Mouse (Mus musculus) megakaryocyte, adult 5-6 weeks (primary cell): ENCODE data around the gene Zfp592. TPM values are rescaled to one million over a fixed set of nuclear protein-coding genes. Genes with fewer than 3 reads are reported as not detected.

ENCODE experiments used
- ATAC-seq: 2 replicates; pipeline ENCODE4 v1.8.0; 2016; ENCODE audit warnings: mild to moderate bottlenecking, inconsistent platforms; ENCODE audit not compliant: poor library complexity, severe bottlenecking
- total RNA-seq, 2 experiments: library from RNA; stranded (forward) in 1 of 2; stranded (reverse) in 1 of 2; fragments of 153-499, 151-499 nt in 1 of 2; fragments of 221-1000, 200-1000 nt in 1 of 2; gene quantifications; 2 replicates each; pipeline versions ENCODE4 v1.2.3 to v1.2.4; 2015 to 2017

Gene Zfp592
- total RNA-seq, 2 experiments from 2014 or later, result 19.6 to 23.2 TPM

DNA sequence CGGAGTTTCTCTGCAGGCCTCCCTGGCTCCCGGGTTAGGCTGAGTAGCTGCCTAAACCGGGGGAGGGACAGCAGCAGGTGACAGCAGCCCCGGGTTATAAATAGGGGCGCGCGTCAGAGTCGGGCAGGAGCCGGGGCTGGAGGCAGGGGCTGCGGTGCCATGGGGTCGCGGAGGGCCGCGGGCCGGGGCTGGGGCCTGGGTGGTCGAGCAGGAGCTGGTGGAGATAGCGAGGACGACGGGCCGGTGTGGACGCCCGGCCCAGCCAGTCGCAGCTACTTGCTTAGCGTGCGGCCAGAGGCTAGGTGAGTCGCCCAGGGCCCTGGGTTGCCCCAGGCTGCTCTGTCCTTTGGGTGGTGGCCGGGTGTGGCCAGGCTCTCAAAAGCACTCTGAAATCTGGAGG is 64.0 kb downstream of the Zfp592 start, which contains the start of gene Alpk3:
TSS of gene Alpk3 (plus strand) at position 130 of the 400 bp plus-strand sequence.
- no peak for ATAC-seq

DNA sequence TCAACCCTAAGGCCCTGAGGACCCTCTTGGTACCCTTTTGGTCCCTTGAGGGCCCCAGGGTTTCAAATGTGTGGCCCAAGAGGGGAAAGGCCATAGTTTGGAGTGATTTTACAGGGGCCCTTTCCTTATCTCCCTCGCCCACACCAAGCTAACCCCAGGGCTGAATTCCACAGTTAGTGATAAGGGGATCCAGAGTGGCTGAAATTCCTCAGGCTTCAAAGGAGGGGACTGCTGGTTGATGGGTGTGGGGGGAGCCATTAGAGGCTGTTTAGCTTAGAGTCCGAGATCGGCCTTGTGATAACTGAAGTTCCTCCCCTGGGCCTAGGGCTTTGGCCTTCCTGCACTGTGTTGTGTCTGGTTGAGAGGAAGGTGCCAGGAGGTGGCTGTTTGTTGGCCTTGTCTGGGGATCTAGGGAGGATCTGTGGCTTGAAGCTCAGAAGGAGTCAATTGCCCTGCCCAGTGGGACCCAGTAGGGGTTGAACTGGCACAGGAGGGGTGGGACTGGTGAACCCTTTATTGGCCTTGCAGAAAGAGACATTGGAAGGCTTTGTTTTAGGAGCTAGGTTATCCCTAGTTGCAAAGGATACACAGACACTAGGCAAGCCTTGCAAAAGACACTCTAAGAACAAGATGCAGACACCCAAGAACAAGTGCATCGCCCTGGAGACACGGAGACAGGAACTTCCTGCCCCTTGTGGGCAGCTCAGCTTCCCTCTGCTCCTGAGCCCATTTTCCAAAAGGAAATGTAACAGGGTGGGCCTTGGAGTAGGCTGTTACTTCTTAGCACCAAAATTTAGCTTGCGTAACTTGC is 64.6 kb downstream of the Zfp592 start:
- ATAC-seq, result no peak

DNA sequence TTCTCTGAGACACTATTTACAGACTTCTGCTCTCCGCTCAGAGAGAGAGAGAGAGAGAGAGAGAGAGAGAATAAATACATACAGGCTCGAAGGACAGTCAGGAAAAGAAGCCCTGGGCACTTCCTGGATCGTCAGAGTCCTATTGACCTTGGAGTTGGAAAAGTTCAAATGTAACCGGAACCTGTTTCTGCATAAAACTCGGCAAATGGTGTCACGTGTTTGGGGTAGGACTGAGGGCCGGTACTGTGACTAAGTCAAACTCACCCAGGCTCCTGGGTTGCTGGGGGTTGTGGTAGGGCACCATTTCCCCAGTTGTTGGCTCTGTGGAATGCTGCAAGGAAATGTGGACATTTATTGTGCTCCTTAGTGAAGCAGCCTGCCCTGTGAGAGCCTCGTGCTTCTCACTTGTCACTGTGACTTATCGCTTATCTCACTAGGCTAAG is 65.3 kb downstream of the Zfp592 start:
- ATAC-seq, result no peak

DNA sequence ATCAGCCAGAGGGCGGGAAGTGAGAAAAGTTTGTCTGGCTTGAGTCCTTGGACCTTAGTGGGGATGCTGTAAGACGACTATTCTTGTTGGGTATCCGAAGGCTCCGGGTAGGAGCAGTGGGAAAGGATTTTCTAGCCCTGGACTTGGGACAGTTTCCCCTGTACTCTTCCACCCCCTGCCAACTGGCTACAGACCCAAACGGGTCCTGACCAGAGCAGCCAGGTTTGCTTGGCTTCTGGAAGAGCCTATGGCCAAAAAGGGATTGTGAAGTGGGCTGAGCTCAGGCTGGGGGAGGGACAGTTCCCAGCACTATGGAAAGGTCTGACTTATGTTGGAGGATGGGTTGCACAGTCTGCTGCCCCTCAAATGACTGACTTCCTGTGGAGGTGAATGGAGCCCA is 65.9 kb downstream of the Zfp592 start:
- ATAC-seq, result no peak

DNA sequence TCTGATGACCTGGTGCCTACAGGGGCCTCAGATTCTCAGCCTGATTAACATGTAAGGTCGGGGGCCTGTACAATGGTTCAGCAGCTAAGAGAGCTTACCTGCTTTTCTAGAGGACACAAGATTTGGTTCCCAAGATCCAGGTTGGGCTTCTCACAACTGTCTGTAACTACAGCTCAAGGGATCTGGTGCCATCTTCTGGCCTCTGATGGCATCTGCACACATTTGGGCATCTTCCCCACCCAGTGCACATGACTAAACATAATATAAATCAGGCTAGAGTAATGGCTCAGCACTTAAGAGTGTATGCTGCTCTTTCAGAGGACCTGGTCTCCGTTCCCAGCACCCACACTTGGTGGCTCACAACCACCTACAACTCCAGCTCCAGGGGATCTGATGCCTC is 67.4 kb downstream of the Zfp592 start:
- peak; percentile 81 for ATAC-seq

DNA sequence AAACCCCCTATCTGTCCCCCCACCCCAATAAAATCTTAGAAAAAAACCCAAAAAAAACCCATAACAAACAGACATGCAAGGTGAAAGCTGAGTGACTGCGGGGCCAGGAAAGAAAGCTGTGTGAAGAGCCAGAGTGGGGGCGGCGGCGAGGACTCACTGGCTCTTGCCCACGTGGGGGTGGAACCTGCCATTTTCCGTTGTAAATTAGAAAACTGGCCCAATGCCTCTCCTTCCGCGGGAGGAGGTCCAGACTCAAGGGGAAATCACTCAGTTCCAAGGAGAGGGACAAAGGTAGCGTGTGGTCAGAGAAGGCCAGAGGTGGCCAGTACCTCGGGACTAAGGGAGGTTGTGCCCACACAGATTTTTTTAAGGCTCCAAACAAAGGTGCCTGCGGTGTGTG is 68.5 kb downstream of the Zfp592 start:
- ATAC-seq, result no peak

DNA sequence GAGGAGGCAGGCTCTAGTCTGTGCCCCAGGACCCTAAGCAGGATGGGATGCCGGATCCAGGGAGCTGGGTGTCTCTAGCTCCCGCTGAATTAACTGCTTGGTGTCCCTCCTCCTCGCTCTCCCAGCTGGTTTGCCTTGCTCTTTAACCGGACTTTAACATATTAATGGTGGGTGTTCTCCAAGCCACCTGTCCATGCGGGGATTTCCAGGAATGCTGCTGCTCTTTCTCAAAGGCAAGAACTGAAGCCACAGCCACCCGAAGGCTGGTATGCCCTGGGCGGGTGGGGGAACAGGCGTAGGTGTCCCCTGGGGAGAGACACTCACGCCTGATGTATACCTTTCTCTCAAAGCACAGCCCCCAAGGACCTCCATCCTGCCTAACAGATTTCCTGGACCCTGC is 69.9 kb downstream of the Zfp592 start:
- ATAC-seq, result no peak

DNA sequence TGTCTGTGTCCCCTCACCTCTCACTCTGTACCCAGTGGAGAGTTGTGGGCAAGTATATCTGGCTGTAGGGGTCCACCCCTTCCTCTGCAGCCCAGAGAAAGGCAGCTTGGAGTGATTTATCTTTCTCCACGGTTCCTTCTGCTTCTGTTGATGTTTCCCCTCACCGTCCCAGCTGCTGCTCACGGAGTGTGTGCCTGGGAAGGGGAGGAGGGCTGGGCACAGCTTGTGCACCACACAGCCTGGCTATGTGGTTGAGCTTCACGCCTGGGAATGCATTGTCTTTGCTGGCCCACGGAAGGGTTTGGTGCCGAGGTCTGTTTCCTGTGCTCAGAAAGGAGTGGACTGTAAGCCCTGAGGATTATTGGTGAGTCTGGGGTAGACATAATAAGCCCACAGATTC is 73.2 kb downstream of the Zfp592 start:
- no peak for ATAC-seq

DNA sequence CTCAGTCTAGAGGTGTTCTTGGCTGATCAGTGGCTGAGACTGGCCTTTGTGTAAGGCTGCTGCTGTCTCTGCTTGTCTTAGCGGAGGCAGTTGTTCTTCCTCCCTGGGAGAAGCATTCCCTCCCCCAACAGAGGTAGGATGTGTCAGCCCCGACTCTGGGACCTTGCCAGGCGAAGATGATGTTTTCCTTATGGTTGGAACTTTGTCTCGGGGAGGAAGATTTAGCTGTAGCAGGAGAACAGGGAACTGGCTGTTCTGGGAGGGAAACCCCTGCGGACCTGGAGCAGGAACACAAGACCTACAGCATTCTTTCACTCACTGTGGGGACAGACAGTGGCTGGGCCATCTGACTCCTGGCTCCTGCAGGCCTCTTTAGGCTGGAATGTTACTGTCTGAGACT is 79.0 kb downstream of the Zfp592 start:
- ATAC-seq, result no peak

DNA sequence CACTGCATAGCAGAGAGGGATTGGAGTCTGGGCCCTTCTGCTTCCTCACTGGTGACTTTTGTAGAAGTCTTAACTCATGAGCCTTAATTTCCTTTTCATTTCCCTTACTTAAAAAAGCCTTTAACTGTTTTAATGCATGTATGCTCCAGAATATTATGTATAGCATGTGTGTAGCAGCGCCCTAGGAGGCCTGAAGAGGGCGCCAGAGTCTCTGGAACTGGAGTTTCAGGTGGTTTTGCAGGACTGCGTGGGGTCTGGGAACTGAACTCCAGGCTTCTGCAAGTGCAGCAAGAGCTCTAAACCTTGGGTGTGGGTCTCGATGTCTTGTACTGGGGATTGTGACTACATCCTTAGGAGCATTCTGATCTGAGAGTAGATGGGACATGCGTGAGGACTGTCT is 79.8 kb downstream of the Zfp592 start:
- ATAC-seq, result no peak

DNA sequence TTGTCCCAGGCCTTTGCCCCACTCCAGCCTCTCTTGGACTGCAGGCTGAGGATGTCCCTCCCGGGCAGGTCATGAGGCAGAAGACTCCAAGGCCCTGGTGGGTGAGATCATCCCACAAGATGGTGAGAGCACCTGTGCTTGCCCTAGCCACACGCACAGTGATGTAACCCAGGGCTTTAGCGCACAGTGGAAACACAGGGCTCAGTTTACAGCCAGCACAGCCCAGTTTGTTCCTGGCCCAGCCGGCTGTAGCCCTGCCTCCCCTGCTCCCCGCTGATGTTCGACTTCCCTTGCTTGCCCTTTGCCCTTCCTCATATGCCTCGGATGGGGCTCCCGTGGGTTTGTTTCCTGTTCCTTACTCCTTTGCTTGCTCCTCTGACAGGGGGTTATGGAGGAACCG is 81.1 kb downstream of the Zfp592 start:
- peak; percentile 73 for ATAC-seq

DNA sequence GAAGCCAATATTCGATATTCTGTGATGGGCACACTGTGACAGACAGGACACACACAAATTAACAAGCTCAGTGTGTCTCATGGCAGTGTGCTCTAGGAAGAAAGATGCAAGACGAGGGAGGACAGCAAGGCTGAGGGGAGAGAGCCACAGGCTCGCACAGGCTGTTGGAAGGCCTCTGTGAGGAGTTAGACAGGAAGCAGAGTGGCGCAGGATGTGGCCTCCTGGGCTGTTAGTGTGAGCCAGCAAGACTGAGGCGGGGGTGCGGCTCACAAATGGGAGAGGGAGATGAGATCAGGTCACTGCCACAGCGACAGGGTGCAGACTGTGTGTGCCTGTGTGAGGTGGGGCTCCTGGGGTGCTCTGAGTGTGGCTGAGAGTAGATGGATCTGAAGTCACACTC is 81.8 kb downstream of the Zfp592 start:
- peak; percentile 66 for ATAC-seq

DNA sequence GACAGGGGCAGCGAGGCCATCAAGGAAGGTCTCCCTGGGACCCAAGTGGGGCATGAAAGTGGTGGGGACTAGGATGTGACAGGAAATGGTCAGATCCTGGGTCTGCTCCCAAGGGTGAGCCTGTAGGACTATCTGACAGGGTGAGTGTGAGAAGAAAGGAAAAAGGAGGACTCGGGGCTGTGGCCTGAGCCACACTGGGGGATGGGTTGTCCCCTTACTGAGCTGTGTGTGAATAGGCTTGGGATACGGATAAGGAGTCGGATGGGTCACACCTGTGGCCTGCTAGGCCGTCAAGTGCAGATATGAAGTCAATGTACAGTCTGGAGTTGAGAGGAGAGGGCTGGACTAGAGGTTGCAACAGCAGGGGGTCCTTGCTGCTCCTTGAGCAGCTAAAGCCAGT is 82.3 kb downstream of the Zfp592 start:
- no peak for ATAC-seq

DNA sequence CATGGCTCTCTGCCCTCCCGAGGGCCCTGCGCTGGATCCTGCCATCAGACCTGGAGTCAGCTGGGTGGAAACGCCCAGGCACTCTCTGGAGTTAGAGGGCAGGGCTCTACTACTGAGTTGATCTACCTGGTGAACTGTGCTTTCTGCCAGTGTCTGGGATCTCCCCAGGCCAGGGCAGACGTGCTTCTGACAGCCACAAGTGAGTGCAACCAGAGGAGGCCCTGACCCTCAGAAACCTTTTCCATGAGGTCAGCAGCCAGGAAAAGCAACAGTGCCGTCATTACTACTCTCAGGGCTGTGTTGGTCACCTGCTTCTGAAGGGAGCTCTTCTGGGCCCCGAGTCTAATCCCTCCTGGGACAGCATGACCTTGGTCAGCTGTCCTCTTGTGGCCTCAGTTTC is 83.5 kb downstream of the Zfp592 start:
- ATAC-seq, result no peak

DNA sequence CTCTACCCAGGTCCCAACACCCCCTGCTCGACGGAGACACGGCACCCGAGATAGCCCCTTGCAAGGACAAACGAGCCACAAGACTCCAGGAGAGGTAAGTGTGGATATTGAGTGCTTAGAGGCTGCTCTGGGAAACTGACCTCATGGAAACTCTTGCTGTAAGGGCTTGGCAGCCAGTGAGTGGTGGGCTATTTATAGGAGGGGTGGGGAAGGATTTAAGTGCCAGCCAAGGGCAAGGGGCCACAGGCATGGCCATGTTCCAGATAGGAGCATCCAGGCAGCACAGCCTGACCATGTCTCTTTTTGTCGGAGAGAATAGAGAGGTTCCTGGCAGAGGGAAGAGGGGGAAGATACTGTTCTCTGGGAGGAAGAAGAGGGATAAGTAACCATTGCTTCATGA is 85.3 kb downstream of the Zfp592 start:
- no peak for ATAC-seq

DNA sequence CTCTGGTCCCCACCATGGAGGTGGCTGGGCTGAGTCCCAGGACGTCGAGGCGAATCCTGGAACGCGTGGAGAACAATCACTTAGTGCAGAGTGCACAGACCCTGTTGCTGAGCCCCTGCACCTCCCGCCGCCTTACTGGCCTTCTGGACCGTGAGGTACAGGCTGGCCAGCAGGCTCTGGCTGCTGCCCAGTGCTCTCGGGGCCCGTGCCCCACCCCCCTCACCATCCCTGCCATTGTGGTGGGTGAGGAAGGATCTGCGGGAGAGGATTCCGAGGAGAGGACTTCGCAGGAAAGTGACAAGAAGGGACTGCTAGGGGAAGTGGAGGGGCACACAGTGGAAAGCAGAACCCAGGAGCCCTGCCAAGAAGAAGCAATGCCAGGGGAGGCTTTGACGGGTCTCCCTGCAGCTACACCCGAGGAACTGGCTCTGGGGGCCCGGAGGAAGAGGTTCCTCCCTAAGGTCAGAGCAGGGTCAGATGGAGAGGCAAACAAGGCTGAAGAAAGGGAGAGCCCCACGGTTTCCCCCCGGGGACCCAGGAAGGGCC is 100.0 kb downstream of the Zfp592 start:
- no peak for ATAC-seq

DNA sequence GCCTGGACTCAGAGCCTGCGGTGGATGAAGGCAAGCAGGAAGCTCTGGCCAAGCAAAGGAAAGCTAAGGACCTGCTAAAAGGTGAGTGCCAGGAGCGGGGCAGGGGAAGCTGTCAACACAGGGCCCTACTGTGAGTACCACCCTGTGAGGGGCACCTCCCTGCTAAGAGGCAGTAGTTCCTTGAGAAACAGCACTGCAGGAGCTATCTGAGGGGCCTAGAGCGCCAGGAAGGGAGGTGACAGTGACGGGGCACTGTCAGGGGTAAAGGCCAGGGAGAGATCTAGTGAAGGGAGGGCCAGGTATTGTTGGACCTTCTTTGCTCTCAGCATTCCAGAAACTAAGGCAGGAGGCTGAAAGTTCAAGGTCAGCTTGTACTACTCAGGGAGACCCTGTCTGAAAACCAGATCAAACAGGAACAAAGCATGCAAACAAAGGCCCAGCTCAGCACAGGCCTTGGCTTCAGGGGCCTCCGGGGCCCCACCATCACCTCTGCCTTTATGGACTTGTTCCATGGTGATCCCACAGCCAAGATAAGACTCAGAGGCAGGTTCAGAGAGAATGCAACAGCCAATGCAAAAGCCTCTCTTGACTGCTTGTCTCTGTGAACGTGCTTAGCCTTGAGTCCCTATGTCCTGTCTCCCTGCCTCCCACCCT is 100.8 kb downstream of the Zfp592 start:
- no peak for ATAC-seq

Other genes starting within 250 kb of the Zfp592 start
- gene Iqgap1, start 167.7 kb upstream of the Zfp592 start, total RNA-seq (2015), result 246 and 291 TPM in 2 replicates
- 287 and 303 TPM in 2 replicates for gene Iqgap1, start 167.7 kb upstream of the Zfp592 start, total RNA-seq (2017)
- gene Zscan2, start 132.8 kb upstream of the Zfp592 start, total RNA-seq (2015), result 1.6 and 2.0 TPM in 2 replicates
- gene Zscan2, start 132.8 kb upstream of the Zfp592 start, total RNA-seq (2017), result 1.5 and 2.9 TPM in 2 replicates
- gene Wdr73, start 92.4 kb upstream of the Zfp592 start, total RNA-seq (2015), result 5.8 and 6.0 TPM in 2 replicates
- 6.4 and 9.7 TPM in 2 replicates for gene Wdr73, start 92.4 kb upstream of the Zfp592 start, total RNA-seq (2017)
- 6.1 and 9.2 TPM in 2 replicates for gene Nmb, start 88.6 kb upstream of the Zfp592 start, total RNA-seq (2015)
- gene Nmb, start 88.6 kb upstream of the Zfp592 start, total RNA-seq (2017), result 0.59 and 1.3 TPM in 2 replicates
- gene Sec11a, start 45.9 kb upstream of the Zfp592 start, total RNA-seq (2015), result 139 and 169 TPM in 2 replicates
- gene Sec11a, start 45.9 kb upstream of the Zfp592 start, total RNA-seq (2017), result 344 and 355 TPM in 2 replicates
- gene Alpk3, start 63.9 kb downstream of the Zfp592 start, total RNA-seq (2015), result not detected in 2 replicates
- under 0.01 TPM in 1 of 2 replicates, not detected in the other for gene Alpk3, start 63.9 kb downstream of the Zfp592 start, total RNA-seq (2017)
- not detected in 2 replicates for gene Slc28a1, start 121.1 kb downstream of the Zfp592 start, total RNA-seq (2015)
- not detected in 2 replicates for gene Slc28a1, start 121.1 kb downstream of the Zfp592 start, total RNA-seq (2017)
- gene Pde8a, start 219.9 kb downstream of the Zfp592 start, total RNA-seq (2015), result 14.4 and 15.9 TPM in 2 replicates
- gene Pde8a, start 219.9 kb downstream of the Zfp592 start, total RNA-seq (2017), result 6.4 and 8.4 TPM in 2 replicates